Mouse (Mus musculus) large intestine, adult 2 months (tissue): ENCODE data around the gene Zfp324. TPM values are rescaled to one million over a fixed set of nuclear protein-coding genes. Genes with fewer than 3 reads are reported as not detected.

Experiments
- DNase-seq: peaks from one replicate; pipeline ENCODE4 v3.0.0-alpha.2; 2012; ENCODE audit warnings: low read depth, low spot score
- WGBS: fragments of 180-500 bp; shearing (Covaris S2); methylation state at CpG from one replicate; pipeline ENCODE4 v1.1.7; 2018; 5-methylcytosine and 5-hydroxymethylcytosine counted together
- polyA plus RNA-seq: library from polyadenylated mRNA; depleted of rRNA; stranded (reverse); fragments of >200 nt; gene quantifications from 2 replicates; pipeline ENCODE4 v1.2.3, GENCODE M21; 2012; rRNA removed

Zfp324 gene
- polyA plus RNA-seq, 1 experiment = 3.9 TPM

DNA sequence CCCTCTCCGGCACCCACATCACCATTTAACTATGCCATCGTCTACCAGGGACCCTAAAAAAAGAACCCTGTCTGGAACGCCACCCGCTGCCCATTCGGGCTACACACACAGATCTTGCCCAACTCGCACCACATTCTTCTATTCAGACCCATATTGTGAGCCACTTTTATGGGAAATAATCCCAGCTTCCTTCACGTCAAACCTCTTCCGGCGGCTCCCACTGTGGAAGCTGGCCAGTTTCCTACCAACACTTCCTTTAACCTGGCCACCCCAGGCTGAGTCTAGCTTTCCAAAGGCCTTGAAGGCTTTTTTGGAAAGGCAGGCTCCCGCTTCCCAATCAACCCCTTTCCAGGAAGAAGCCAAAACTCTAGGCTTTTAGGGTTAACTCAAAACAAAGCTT lies 40.9 kb downstream of the Zfp324 start:
- 93% methylated on average over 10 of the region's 10 CpGs for WGBS
- no peak for DNase-seq

DNA sequence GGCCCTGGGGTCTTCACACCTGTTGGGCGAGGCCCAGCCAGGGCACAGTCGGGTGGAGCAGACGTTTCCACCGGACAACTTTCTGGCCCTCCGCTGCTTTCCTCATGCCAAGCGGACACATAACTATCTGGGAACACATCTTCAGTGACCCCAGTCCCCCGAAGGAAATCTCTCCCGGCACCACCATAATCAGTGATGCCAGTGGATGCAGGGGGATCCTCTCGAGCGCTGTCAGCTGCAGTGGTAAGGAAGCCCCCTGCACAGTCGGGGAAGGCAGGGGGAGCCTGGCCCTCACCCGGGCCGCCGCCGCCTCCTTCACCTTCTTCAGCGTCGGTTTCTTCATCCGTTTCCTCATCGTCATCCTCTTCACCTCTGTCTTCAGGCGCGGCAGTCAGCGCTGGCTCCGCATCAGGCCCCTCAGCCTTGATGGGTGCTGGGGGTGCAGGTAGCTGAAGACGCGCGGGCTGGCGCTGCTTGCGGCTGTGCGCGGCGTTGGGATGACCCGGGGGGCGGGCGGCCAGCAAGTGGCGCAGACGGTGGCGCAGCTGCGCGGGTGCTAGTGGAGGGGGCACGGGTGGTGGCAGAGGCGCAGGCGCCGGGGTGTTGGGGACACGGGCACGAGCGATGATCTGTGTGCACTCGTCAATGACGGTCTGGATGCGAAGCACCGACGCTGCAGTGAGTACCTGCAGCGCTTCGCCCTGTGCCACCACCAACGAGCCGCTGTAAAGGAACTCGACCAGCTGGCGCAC lies 41.9 kb downstream of the Zfp324 start:
- 82% methylated on average over 57 of the region's 57 CpGs for WGBS

DNA sequence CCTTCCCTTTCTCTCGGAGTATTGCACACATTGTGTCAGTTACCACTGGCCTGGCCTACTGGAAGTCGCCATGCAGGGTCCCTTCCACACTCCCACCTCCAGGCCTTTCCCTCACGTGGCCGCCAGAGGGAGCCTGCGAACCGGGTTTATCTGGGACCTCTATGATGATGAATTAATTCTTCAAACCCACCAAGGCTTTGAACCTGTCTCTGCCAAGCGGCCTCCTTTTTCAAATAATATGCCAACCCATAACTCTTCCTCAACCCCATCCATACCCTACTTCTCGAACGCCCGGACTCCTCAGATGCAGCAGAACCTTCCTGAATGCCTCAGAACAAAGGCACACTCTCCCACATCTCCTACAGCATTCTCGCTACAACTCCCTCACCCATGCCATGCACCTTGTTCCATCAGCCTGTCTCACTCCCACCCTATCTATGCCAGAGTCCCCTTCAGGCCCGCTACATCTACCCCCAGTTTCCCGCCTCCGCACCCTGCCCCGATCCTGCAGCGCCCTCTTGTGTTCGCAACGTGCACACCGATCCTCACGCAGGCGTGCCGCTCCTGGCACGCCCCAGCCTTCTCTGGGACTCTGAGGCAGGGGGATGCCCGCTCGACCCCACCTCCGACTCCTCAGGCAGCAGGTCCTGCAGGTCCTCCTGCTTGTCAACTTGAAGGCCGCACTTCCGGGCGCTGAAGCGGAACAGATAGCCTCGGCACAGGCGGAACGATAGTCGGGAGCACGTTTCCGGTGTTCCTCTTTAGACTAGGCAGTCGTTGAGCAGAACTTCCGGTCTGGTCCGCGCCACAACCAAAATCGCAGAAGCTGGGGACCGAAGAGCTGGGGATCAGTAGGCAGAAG lies 43.7 kb downstream of the Zfp324 start:
- WGBS = under 1% methylated on average over 42 of the region's 42 CpGs
- DNase-seq = no peak

More for the DNA sequence above, 41.9 kb downstream of the Zfp324 start:
- DNase-seq = no peak

DNA sequence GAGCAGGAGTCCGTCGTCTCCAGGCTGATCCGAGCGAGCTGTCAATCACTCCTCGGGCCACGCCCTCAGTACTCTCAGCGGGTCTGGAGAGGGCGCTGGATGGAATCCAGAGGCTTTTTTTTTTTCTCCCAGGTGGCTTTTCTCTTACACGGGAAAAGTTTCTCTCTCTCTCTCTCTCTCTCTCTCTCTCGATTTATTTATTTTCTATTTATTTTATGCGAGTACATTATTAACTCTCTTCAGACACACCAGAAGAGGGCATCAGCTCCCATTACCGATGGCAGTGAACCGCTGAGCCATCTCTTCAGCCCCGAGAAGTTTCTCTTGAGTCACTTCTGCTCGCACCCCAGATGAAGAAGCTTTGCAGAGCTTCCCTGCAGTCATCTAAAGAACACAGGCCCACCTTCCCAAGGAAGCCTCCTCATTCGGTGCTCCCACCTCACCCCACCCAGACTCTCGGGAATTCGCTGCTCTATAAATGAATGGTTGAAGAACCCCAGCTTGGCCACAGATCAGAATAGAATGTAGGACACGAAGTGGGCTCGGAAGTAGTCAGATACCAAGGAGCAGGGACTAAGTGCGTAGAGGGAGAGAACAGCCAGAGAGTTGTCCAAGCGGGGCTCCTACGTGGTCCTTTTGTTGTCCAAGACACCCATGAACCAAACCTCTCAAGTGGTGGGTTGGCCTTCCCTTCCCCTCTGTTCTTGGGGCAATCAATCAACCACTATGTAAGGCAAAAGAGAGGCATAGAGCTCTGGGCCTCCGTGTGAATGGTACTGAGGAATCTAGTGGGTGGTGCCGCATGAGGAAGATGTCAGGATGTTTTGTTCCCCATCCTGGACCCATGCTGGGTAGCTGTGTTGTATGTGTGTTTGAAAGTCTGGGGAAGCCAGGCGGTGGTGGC lies 44.6 kb downstream of the Zfp324 start, which contains the start of gene Zbtb45:
Zbtb45 (minus strand) TSS at position 30 of the 904 bp plus-strand sequence.
- WGBS = 14% methylated on average over 26 of the region's 26 CpGs
- DNase-seq = no peak

DNA sequence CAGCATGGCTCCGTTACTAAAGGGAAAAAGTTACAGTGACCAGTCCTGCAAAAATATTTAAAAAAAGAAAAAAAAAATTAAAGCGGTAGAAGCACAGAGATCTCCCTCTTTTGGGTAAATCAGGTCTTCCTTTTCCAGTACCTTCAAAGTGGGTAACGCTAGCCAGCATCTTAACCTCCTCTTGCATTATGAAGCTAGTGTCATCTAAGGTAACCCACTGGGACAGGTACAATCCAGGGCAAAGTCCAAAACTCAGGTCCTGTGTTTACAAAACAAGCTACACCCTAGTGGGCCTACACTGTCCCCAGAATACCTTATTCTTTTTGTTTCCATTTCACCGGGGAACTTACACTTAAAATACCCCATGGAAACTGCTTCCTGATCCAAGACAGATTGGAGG lies 48.0 kb downstream of the Zfp324 start:
- WGBS = 41% methylated on average over 4 of the region's 4 CpGs
- DNase-seq = no peak

DNA sequence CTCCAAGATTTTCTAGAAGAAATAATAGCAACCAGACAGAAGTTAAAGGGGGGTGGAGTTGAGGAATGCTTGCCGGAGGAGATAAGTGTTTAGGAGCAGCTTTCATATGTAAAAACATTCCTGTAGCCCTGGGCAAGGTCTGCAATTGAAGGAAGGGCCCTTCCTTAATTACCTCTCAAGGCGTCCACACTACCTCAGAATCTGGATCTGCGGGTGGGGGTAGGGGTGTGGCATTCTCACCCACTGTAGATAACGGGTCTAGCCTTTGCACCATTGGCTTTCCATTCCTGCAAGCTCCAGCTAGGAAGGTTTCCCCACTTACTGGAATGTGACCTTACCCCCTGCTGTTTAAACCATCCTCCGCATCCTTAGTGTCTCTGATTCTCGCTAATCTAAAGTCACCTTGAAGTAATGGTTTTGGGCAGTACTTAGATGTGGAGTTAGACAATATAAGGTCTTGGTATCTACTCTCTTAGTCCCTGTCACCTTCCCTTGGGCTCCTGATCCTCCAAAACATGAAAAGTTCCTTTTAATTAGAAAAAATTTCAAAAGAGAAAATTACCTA lies 48.7 kb downstream of the Zfp324 start:
- WGBS = 35% methylated on average over 6 of the region's 6 CpGs
- no peak for DNase-seq

DNA sequence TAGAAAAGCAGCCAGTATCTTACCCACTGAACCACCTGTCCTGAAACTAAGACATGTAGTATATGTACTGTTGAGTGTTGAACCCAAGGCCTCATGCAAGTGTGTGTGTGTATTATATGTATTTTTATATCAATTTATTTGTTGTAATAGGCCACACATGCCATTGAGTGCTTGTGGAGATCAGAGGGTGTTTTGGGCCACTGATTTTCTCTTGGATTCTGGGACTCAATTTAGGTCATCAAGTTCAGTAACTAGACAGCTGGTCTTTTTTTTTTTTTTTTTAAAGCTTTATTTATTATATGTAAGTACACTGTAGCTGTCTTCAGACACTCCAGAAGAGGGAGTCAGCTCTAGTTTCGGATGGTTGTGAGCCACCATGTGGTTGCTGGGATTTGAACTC lies 49.6 kb downstream of the Zfp324 start:
- no peak for DNase-seq
- WGBS = 87% methylated on average over 1 of the region's 1 CpGs

DNA sequence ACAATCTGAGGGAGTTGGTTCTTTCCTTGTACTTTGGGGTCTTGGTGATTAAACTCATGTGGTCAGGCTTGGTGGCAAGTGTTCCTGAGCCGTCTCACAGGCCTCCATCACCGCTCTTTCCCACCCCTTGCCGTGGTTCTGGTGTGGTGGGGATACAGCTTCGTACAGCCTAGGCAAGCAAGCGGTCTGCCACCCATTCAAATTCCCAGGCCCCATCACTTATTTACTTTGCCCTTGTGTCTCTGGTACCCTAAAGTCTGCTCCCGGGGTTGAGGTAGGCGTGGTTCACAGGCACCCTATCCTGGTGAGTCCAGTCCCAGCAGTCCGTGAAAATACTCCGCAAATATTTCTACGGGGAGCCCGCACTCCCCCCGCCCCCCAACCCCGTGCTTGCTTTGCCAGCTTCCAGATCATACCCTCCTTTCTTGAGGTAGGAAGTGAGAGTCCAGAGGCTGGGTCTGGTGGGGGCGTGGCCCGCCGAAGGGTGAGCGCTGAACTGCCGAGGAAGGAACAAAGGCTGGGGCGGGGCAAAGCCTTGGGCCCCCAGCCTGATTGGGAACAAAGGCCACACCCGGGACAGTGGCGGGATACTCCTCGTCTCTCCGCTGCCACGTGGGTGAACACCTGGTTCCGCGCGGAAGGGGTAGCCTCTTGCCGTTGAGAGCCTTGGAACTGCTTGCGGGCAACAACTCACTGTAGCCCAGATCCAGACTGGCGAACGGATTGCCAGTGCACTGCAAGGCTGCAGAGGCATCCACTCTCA lies 57.3 kb downstream of the Zfp324 start:
- no peak for DNase-seq
- WGBS = 5% methylated on average over 31 of the region's 31 CpGs

Other genes with a start within 250 kb of the Zfp324 start
- gene Vmn2r56, start 230.8 kb upstream of the Zfp324 start, polyA plus RNA-seq = not detected in 2 replicates
- gene Zscan18, start 162.2 kb upstream of the Zfp324 start, polyA plus RNA-seq = 0.38 and 0.52 TPM in 2 replicates
- 0.87 and 1.3 TPM in 2 replicates for gene Zfp329, start 147.0 kb upstream of the Zfp324 start, polyA plus RNA-seq
- 6.0 and 10.3 TPM in 2 replicates for gene Zfp110, start 131.1 kb upstream of the Zfp324 start, polyA plus RNA-seq
- gene Zfp128, start 84.7 kb upstream of the Zfp324 start, polyA plus RNA-seq = 0.33 and 0.51 TPM in 2 replicates
- 6.8 and 7.5 TPM in 2 replicates for gene Zscan22, start 68.0 kb upstream of the Zfp324 start, polyA plus RNA-seq
- gene Rps5, start 43.5 kb upstream of the Zfp324 start, polyA plus RNA-seq = 2,560 and 2,617 TPM in 2 replicates
- 0.20 and 0.27 TPM in 2 replicates for gene Rnf225, start 38.4 kb upstream of the Zfp324 start, polyA plus RNA-seq
- gene Zfp446, start 12.0 kb downstream of the Zfp324 start, polyA plus RNA-seq = 2.5 and 3.4 TPM in 2 replicates
- gene Slc27a5, start 32.4 kb downstream of the Zfp324 start, polyA plus RNA-seq = 0.09 and 0.23 TPM in 2 replicates
- 230 and 300 TPM in 2 replicates for gene Trim28, start 33.3 kb downstream of the Zfp324 start, polyA plus RNA-seq
- gene Zbtb45, start 44.2 kb downstream of the Zfp324 start, polyA plus RNA-seq = 16.0 and 18.3 TPM in 2 replicates
- 128 and 132 TPM in 2 replicates for gene Chmp2a, start 69.0 kb downstream of the Zfp324 start, polyA plus RNA-seq
- 188 and 202 TPM in 2 replicates for gene Ube2m, start 72.4 kb downstream of the Zfp324 start, polyA plus RNA-seq
- 0.66 and 0.80 TPM in 2 replicates for gene Mzf1, start 88.9 kb downstream of the Zfp324 start, polyA plus RNA-seq
- not detected in 2 replicates for gene Vmn1r85, start 129.3 kb downstream of the Zfp324 start, polyA plus RNA-seq
- gene Vmn1r86, start 154.1 kb downstream of the Zfp324 start, polyA plus RNA-seq = not detected in 2 replicates
- gene Vmn1r87, start 174.3 kb downstream of the Zfp324 start, polyA plus RNA-seq = not detected in 2 replicates
- gene Vmn1r88, start 193.7 kb downstream of the Zfp324 start, polyA plus RNA-seq = not detected in 2 replicates
- gene Vmn1r89, start 247.2 kb downstream of the Zfp324 start, polyA plus RNA-seq = not detected in 2 replicates